Mouse (Mus musculus) kidney, embryonic 14.5 days (tissue): ENCODE data around the gene Slc16a4. TPM values are rescaled to one million over a fixed set of nuclear protein-coding genes. Genes with fewer than 3 reads are reported as not detected.

Experiments used
- ATAC-seq: fragments of 200-750 bp; cut with Nextera tagmentation; 2 replicates; pipeline ENCODE4 v1.8.0; 2017; ENCODE audit warnings: moderate number of reproducible peaks, mild to moderate bottlenecking, moderate TSS enrichment, moderate library complexity; ENCODE audit not compliant: low FRiP score, low TSS enrichment
- H3K27ac ChIP-seq: fragments of 300-500 bp; sonication (generic); 2 replicates; pipeline ENCODE4 v1.5.1; 2014; ENCODE audit warnings: low read depth, mild to moderate bottlenecking, low read length, moderate library complexity, mixed read lengths
- H3K27me3 ChIP-seq: fragments of 300-500 bp; sonication (generic); 2 replicates; pipeline ENCODE4 v1.6.1; 2014; ENCODE audit warnings: mild to moderate bottlenecking, low read length; ENCODE audit not compliant: control insufficient read depth, insufficient read depth
- H3K36me3 ChIP-seq: fragments of 300-500 bp; sonication (generic); 2 replicates; pipeline ENCODE4 v1.6.1; 2014; ENCODE audit warnings: low read length, mixed read lengths; ENCODE audit not compliant: control insufficient read depth, insufficient read depth
- H3K4me1 ChIP-seq: fragments of 300-500 bp; sonication (generic); 2 replicates; pipeline ENCODE4 v1.6.1; 2014; ENCODE audit warnings: low read length, mixed read lengths; ENCODE audit not compliant: control insufficient read depth, insufficient read depth
- H3K4me2 ChIP-seq: fragments of 300-500 bp; sonication (generic); replicated peaks from 2 replicates; pipeline ENCODE4 v1.6.1; 2014; ENCODE audit warnings: low read depth, mild to moderate bottlenecking, low read length
- H3K4me3 ChIP-seq: fragments of 300-500 bp; sonication (generic); 2 replicates; pipeline ENCODE4 v1.5.1; 2014; ENCODE audit warnings: mild to moderate bottlenecking, low read length
- H3K9ac ChIP-seq: fragments of 300-500 bp; sonication (generic); 2 replicates; pipeline ENCODE4 v1.6.1; 2014; ENCODE audit warnings: low read depth, mild to moderate bottlenecking, low read length, moderate library complexity
- H3K9me3 ChIP-seq: fragments of 300-500 bp; sonication (generic); 2 replicates; pipeline ENCODE4 v1.6.1; 2016; ENCODE audit warnings: low read length; ENCODE audit not compliant: control insufficient read depth
- WGBS: fragments of 180-500 bp; shearing (Covaris S2); extraction: QIAGEN DNeasy Blood & Tissue Kit; methylation state at CpG from one replicate; pipeline ENCODE4 v1.1.7; 2014; 5-methylcytosine and 5-hydroxymethylcytosine counted together
- polyA plus RNA-seq: library from polyadenylated mRNA; unstranded; fragments of >200 nt; fragmentation: Nextera tagmentation; extraction: Ambion mirVana; gene quantifications from 2 replicates; pipeline ENCODE4 v1.2.1, GENCODE M21; 2014

Gene Slc16a4
- polyA plus RNA-seq, 1 experiment from 2014 or later = 5.1 TPM

DNA sequence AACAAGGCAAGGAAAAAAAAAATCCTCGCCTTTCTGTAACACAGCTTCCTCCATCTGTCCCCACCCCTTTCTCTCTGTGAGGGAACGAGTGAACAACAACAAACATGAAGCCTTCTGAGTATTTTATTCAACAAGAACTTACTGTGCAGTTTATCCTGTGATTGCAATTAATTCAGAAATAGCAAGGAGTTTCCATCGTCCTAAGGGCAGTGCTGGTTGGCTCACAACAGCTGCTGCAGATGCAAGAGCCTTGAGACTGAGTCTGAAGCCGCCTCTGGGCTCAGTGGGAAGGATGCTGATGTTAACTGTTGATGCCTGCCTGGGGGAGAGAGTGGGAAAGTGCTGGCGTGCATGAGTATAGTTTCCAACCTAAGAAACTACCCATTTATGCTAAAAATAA is 33.1 kb upstream of the Slc16a4 start:
- Histone ChIP-seq H3K36me3 (no peaks in the 10 kb centered on the region), H3K9me3 (no peaks in the 10 kb centered on the region), H3K4me2 (no peak overlapping the region), H3K27ac (no peak overlapping the region), H3K27me3 (no peaks in the 10 kb centered on the region), H3K4me3 (no peak overlapping the region), H3K9ac (no peak overlapping the region), H3K4me1 (0 out of 2 replicates have a peak, but pooled peaks cover 3% of the 10 kb centered on the region)
- WGBS = 67% methylated on average over 5 of the region's 5 CpGs
- ATAC-seq = no peak

DNA sequence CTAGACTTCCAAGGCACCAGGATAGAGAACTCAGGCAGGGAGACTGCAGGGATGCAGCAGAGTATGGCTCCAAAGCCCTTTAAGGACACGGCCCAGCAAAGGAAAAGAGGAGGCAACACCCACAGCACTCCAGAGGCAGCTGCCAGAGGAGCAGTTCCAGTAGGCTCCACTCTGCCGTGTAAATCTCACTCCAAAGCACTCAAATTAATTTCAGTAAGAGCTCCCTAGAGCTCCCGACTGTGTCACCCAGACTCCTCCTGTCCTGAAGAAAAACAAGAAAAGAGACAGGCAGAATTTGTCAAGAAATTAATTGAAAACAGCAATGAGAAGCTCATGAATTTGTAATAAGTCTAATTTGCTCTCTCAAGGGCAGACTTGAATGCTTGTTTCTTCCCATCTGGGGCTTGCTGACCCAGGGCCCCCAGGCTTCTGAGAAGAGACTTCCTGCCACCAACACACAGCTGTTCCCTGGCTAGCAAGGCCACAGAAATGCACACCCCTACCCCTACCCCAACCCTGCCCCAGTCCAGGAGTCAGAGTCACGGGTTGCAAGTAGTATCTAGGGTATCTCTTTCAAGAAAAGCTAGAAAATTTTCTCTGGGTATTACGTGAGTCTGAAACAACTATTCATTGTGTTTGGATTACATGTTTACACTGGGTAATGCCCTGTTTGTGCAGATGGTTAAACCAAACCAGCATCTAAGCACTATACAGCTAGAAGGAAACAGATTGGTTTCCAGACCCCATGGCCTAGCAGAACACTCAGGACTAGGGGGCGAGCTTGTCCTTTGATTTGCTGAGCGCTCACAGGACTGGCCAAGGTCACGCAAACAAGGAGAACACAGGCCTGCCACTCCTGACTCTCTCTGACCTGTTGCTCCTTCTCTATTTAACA is 29.8 kb upstream of the Slc16a4 start:
- H3K9ac ChIP-seq = no peak overlapping the region

DNA sequence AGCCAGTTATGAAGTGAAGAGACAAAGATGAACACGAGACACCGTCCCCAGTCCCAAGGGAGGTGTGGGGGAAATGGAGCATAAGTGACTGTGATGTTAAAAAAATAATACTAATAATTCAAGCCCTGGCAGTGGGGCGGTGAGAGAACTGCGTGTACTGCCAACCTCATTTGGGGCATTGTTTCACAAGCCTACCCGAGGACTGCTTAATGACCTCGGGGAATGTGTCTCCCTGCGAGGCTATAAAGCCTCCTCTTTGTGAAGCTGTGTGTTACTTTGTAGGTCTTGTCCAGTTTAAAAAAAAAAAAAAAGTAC is 29.2 kb upstream of the Slc16a4 start:
- no peak overlapping the region for H3K4me3 ChIP-seq
- ATAC-seq = no peak
- no peaks in the 10 kb centered on the region for H3K9me3 ChIP-seq
- H3K4me2 ChIP-seq = no peak overlapping the region
- no peak overlapping the region for H3K9ac ChIP-seq
- no peaks in the 10 kb centered on the region for H3K36me3 ChIP-seq
- 22% methylated on average over 7 of the region's 7 CpGs for WGBS
- 0 out of 2 replicates have a peak, but pooled peaks cover 3% of the 10 kb centered on the region for H3K4me1 ChIP-seq
- no peak overlapping the region for H3K27ac ChIP-seq
- no peaks in the 10 kb centered on the region for H3K27me3 ChIP-seq

More for the DNA sequence above, 29.8 kb upstream of the Slc16a4 start:
- H3K36me3 ChIP-seq = no peaks in the 10 kb centered on the region
- no peaks in the 10 kb centered on the region for H3K9me3 ChIP-seq
- no peaks in the 10 kb centered on the region for H3K27me3 ChIP-seq
- H3K4me3 ChIP-seq = no peak overlapping the region
- peak; percentile 55; the same call in 1 of the 2 replicates for ATAC-seq
- WGBS = 33% methylated on average over 8 of the region's 8 CpGs
- H3K27ac ChIP-seq = 0 out of 2 replicates have a peak overlapping the region, but pooled peaks have one; percentile 9
- H3K4me1 ChIP-seq = 0 out of 2 replicates have a peak, but pooled peaks cover 3% of the 10 kb centered on the region
- no peak overlapping the region for H3K4me2 ChIP-seq

DNA sequence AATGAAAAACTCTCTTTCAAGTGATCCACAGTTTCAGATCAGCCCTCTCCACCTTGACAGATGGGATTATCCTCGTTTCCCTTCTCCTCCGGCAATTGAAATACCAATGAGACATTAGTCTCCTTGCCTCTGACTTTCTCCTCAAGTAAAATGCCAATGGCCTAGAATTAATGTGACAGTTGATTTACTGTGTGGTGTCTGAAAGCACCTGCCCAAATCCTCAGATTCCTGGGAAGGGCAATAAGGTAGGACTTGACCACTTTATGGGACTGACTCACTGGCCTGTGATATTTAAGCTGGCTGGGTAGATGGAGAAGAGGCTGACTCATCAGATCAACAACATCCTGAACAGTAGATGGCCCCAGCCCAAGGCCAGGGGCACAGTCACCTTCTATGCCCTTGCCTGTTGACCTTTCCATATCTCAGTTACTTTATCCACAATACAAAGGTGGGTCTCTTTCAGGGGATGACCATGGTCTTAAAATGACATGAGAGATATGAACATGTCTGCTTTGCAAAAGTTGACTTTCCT is 24.1 kb upstream of the Slc16a4 start:
- H3K27me3 ChIP-seq = no peaks in the 10 kb centered on the region
- H3K4me2 ChIP-seq = no peak overlapping the region
- no peak for ATAC-seq
- H3K27ac ChIP-seq = no peak overlapping the region
- WGBS = 80% methylated on average over 2 of the region's 2 CpGs
- H3K9ac ChIP-seq = no peak overlapping the region
- no peak overlapping the region for H3K4me3 ChIP-seq
- no peaks in the 10 kb centered on the region for H3K4me1 ChIP-seq
- no peaks in the 10 kb centered on the region for H3K36me3 ChIP-seq
- no peaks in the 10 kb centered on the region for H3K9me3 ChIP-seq

DNA sequence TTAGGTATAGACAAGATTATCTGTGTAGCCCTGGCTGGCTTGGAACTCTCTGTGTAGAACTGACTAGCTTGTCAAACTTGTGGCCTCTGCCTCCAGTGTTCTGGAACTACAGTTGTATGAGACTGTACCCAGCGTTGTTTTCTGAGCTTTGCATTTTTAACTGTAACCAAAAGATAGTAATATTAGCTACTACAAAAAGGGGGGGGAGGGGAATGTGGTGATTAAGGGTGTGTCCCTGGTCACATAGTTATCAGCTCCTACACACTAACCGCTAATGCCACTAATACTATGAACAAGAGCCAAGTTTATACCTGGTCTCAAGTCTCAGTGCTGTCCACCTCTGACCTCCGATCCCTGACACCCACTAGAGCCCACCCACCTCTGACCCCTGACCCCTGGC is 18.6 kb upstream of the Slc16a4 start:
- Histone ChIP-seq H3K4me1 (no peaks in the 10 kb centered on the region), H3K4me3 (no peak overlapping the region), H3K36me3 (no peaks in the 10 kb centered on the region), H3K27me3 (no peaks in the 10 kb centered on the region), H3K9ac (no peak overlapping the region), H3K4me2 (no peak overlapping the region), H3K27ac (no peak overlapping the region), H3K9me3 (no peaks in the 10 kb centered on the region)
- ATAC-seq = no peak
- WGBS = 92% methylated on average over 3 of the region's 3 CpGs

DNA sequence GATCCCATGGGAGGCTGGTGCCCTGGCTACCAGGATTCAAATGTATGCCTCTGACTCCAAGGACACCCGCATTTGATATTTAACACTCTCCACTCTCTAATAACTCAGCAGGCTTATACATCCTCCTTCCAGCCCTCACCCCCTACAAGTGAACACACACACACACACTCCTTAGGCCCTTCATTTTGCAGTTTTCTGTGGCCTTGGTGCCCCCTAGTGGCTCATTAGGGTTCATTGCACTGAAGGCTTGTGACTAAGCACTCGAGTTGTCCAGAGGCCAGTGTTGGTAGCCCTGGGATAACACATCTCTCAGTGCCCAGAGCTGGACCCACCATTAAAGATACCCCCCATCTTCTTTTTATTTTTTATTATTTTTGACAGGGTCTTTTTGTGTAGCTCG is 17.2 kb upstream of the Slc16a4 start:
- WGBS = 14% methylated on average over 3 of the region's 3 CpGs
- Histone ChIP-seq H3K9me3 (no peaks in the 10 kb centered on the region), H3K4me2 (no peak overlapping the region), H3K4me1 (no peaks in the 10 kb centered on the region), H3K27me3 (no peaks in the 10 kb centered on the region), H3K36me3 (no peaks in the 10 kb centered on the region), H3K27ac (no peak overlapping the region), H3K4me3 (no peak overlapping the region), H3K9ac (no peak overlapping the region)
- ATAC-seq = peak; percentile 61; the same call in 1 of the 2 replicates

DNA sequence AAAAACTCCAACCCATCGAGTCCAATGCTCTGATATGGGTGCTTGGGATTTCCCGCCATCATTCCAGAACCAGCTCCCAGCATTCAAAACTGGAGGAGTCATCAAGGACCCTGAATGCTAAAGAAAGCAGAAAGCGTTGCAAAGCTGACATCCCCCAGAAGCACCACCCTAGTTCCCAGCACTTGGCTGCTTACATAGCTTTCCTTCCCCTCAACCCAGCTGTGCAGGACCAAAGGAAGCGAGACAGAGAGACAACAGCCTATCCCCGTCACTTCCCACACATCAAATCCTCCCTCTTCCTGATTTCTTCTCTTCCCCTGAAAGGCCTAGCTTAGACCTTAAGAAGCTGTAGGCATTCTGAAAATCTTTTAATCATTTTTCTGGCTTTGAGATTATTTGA is 15.7 kb upstream of the Slc16a4 start:
- H3K4me2 ChIP-seq = no peak overlapping the region
- no peaks in the 10 kb centered on the region for H3K27me3 ChIP-seq
- no peak overlapping the region for H3K4me3 ChIP-seq
- H3K36me3 ChIP-seq = no peaks in the 10 kb centered on the region
- no peaks in the 10 kb centered on the region for H3K9me3 ChIP-seq
- 66% methylated on average over 5 of the region's 5 CpGs for WGBS
- H3K27ac ChIP-seq = no peak overlapping the region
- peaks cover 6% of the 10 kb centered on the region; the same call in 1 of the 2 replicates for H3K4me1 ChIP-seq
- no peak overlapping the region for H3K9ac ChIP-seq
- no peak for ATAC-seq

DNA sequence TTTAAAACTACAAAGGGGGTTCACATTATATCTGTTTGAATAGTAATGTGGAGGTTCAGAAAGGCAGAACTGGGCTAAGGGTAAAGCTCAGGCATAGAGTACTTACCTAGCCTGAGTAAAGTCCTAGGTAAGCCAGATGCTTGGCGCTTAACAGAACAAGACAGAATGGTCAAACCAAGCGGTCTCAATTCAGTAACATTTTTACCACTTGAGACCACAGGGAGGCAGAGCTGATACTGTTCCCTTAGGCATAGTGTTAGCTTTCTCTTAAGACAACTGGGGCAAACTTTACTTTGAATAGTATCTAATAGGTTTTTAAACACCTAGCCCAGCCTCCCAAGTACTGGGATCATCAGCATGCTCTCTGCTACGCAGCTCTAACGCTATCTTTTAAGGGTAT is 15.0 kb upstream of the Slc16a4 start:
- Histone ChIP-seq H3K4me1 (peaks cover 6% of the 10 kb centered on the region; the same call in 1 of the 2 replicates), H3K4me3 (no peak overlapping the region), H3K36me3 (no peaks in the 10 kb centered on the region), H3K9me3 (no peaks in the 10 kb centered on the region), H3K27me3 (no peaks in the 10 kb centered on the region), H3K9ac (no peak overlapping the region), H3K4me2 (no peak overlapping the region), H3K27ac (no peak overlapping the region)
- no peak for ATAC-seq
- 51% methylated on average over 4 of the region's 4 CpGs for WGBS

DNA sequence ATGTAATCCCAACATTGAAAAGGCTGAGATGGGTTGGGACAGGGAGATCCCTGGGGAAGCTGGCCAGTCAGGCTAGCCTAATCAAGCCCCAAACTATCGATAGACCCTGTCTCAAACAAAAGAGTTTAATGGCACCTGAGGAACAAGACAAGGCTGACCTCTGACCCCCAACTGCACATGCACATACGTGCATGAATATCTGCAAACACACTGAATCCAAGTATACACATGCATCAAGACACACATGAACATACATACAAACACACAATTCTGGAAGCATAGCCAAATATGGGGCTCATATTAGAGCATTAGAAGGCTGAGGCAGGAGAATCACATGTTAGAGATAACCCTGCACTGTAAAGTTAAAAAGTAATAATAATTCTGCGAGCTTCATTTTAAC is 14.4 kb upstream of the Slc16a4 start:
- no peak overlapping the region for H3K4me2 ChIP-seq
- H3K4me1 ChIP-seq = peaks cover 6% of the 10 kb centered on the region; the same call in 1 of the 2 replicates
- H3K9ac ChIP-seq = no peak overlapping the region
- 83% methylated on average over 3 of the region's 3 CpGs for WGBS
- H3K9me3 ChIP-seq = no peaks in the 10 kb centered on the region
- ATAC-seq = no peak
- H3K4me3 ChIP-seq = no peak overlapping the region
- no peaks in the 10 kb centered on the region for H3K27me3 ChIP-seq
- no peaks in the 10 kb centered on the region for H3K36me3 ChIP-seq
- H3K27ac ChIP-seq = no peak overlapping the region
